Mouse (Mus musculus): ENCODE measurements around the gene Rbm6.

GRCm38 (mm10) chr9:107744061-107744460, 129.0 kb downstream of the Rbm6 start:
- TF ChIP-seq POLR2A (IDR thresholded peaks at IDR 0.05; ENCODE audit: borderline replicate concordance, extremely low read depth, low read depth, low read length), result no peak
- TF ChIP-seq CTCF (IDR thresholded peaks at IDR 0.05; ENCODE audit: insufficient read depth, low read length), result no peak

All from lung, adult 2 months (tissue).